Mouse (Mus musculus): ENCODE measurements around the gene Gdf15. TPM values are rescaled to one million over a fixed set of nuclear protein-coding genes. Genes with fewer than 3 reads are reported as not detected.

Gene Gdf15
- polyA plus RNA-seq (2015; fragmentation: Nextera tagmentation; extraction: Ambion mirVana) = 1.0 and 1.2 TPM in 2 replicates

DNA sequence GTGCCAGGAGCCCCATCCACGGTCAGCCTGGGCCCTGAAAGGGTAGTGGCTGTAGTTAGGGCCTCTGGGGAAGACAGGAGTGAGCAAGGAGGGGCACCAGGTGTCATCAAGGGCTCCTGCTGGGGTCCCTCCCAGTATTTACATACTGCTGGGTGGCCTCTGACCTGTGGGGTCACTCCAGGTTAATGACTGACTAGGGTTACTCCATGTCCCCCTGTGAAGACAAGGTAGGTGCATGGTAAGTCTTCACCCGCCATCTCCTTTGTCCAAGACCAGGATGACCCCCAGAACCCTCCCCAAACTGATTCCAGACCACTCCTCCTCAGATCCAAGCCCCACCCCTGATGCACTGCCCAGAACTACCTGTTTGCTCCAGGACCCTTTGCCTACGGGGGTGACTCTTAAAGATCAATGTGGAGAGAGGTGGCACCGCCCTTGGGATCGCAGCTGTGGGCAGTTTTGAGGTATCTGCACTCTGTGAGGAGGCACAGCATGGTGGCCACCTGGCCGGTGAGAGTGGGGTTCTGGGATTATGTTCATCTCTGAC lies at the start of gene Gdf15:
TSS of gene Gdf15 (minus strand) at position 111 of the 547 bp plus-strand sequence.
- ATAC-seq (ENCODE audit: low FRiP score, low TSS enrichment) = no peak
- Histone ChIP-seq H3K9me3 (ENCODE audit: low read length) (no peaks in the 10 kb centered on the region), H3K27me3 (ENCODE audit: insufficient read depth, low read length) (no peaks in the 10 kb centered on the region), H3K9ac (replicated peaks; ENCODE audit: low read length) (0 out of 2 replicates have a peak within 1 kb of the TSS, but pooled peaks have one; percentile 7), H3K4me1 (ENCODE audit: insufficient read depth, low read length) (peaks cover 60% of the 10 kb centered on the region), H3K4me2 (replicated peaks; ENCODE audit: low read depth, low read length) (peak within 1 kb of the TSS; percentile 70; the same call in 1 of the 2 replicates), H3K27ac (ENCODE audit: low read length) (no peak within 1 kb of the TSS), H3K4me3 (ENCODE audit: low read length) (0 out of 2 replicates have a peak within 1 kb of the TSS, but pooled peaks have one; percentile 10), H3K36me3 (ENCODE audit: insufficient read depth, low read length) (no peaks in the 10 kb centered on the region)
- WGBS = 78% methylated on average over 6 of the region's 6 CpGs

DNA sequence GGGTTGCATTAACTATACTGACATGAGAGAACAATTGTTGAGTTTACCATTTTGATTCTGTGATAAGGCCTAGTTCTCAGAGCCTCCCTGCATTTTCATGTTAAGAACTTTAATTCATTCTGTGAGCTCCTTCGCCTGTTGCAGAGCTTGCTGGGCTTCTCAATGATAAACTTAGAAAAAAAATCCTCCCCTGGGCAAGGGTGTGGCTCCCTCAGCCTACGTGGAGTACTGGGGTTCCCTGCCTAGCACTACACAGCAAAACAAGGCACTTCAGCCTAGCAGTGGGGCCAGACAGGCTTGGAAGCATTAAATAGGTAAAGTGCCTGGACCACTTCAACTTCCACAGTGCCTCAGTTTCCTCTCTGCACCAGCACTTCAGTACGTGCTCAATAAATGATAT lies 49.2 kb upstream of the Gdf15 start:
- peaks cover 6% of the 10 kb centered on the region for H3K36me3 ChIP-seq (ENCODE audit: insufficient read depth, low read length)
- peaks cover 18% of the 10 kb centered on the region; the same call in 1 of the 2 replicates for H3K4me1 ChIP-seq (ENCODE audit: insufficient read depth, low read length)
- H3K9me3 ChIP-seq (ENCODE audit: low read length) = no peaks in the 10 kb centered on the region
- ATAC-seq (ENCODE audit: low FRiP score, low TSS enrichment) = no peak
- H3K27ac ChIP-seq (ENCODE audit: low read length) = no peak overlapping the region
- no peaks in the 10 kb centered on the region for H3K27me3 ChIP-seq (ENCODE audit: insufficient read depth, low read length)
- no peak overlapping the region for H3K4me3 ChIP-seq (ENCODE audit: low read length)
- WGBS = 75% methylated on average over 3 of the region's 3 CpGs
- no peak overlapping the region for H3K9ac ChIP-seq (replicated peaks; ENCODE audit: low read length)
- H3K4me2 ChIP-seq (replicated peaks; ENCODE audit: low read depth, low read length) = no peak overlapping the region

DNA sequence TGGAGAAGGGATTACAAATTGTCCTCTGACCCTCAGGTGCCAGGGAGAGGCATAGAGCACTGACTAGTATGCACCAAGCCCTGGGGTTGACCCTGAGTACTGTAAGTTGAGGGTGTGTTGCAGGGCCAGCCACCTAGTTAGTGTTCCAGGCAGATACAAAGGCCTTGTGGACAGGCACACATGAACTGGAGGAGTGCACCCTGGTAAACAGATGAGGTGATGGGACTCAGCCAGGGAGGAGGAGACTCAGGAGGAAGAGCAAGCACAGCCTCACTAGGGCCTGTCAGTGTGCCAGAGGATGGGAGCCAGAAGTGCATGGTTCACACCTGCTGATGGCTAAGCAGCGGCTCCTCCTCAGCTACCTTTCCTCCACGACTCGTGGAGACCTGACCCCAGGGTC lies 47.8 kb upstream of the Gdf15 start:
- 86% methylated on average over 3 of the region's 3 CpGs for WGBS
- Histone ChIP-seq H3K9ac (replicated peaks; ENCODE audit: low read length) (no peak overlapping the region), H3K9me3 (ENCODE audit: low read length) (no peaks in the 10 kb centered on the region), H3K36me3 (ENCODE audit: insufficient read depth, low read length) (peaks cover 6% of the 10 kb centered on the region), H3K27me3 (ENCODE audit: insufficient read depth, low read length) (no peaks in the 10 kb centered on the region), H3K4me1 (ENCODE audit: insufficient read depth, low read length) (peaks cover 22% of the 10 kb centered on the region), H3K4me3 (ENCODE audit: low read length) (no peak overlapping the region), H3K27ac (ENCODE audit: low read length) (no peak overlapping the region), H3K4me2 (replicated peaks; ENCODE audit: low read depth, low read length) (no peak overlapping the region)
- no peak for ATAC-seq (ENCODE audit: low FRiP score, low TSS enrichment)

DNA sequence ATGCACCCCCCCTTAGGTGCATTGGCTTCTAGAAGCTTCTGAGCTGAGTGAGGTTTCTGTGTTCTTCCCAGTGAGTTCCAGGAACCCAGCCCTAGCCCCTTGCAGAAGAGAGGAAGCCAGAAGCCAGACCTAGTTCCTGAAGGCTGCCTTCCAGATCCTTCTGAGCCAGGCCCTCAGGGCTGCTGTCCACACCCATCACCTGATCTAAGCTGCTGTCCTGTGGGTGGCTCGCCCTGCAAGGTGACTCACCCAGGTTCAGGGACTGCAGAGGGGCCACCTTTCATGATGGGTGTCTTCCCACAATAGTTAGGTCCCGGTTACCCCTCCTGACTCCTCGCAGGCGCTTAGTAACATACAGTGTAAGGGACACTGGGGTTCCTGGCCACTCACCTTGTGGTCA lies 47.1 kb upstream of the Gdf15 start:
- H3K4me3 ChIP-seq (ENCODE audit: low read length) = no peak overlapping the region
- H3K27me3 ChIP-seq (ENCODE audit: insufficient read depth, low read length) = no peaks in the 10 kb centered on the region
- H3K9ac ChIP-seq (replicated peaks; ENCODE audit: low read length) = no peak overlapping the region
- peaks cover 28% of the 10 kb centered on the region for H3K4me1 ChIP-seq (ENCODE audit: insufficient read depth, low read length)
- 87% methylated on average over 4 of the region's 4 CpGs for WGBS
- H3K27ac ChIP-seq (ENCODE audit: low read length) = no peak overlapping the region
- H3K4me2 ChIP-seq (replicated peaks; ENCODE audit: low read depth, low read length) = no peak overlapping the region
- no peaks in the 10 kb centered on the region for H3K9me3 ChIP-seq (ENCODE audit: low read length)
- H3K36me3 ChIP-seq (ENCODE audit: insufficient read depth, low read length) = peaks cover 6% of the 10 kb centered on the region
- no peak for ATAC-seq (ENCODE audit: low FRiP score, low TSS enrichment)

DNA sequence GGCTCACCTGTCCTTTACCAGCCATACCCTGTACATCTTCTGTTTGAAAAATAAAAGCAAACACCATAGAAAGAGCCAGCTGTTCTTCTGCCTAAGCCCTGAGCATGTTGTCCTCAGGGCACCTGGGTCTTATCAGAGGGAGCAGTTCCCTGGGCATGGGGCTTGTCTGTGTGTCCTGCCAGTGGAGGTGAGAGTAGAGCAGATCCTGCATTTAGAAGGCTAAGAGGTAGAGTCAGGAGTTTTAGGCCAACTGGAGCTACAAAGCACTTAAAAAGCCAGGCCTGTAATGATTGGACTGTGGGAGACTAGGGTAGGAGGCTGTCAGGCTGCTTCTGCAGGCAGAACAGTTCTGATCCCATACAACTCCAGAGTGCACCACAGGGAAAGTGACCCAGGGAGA lies 46.4 kb upstream of the Gdf15 start:
- Histone ChIP-seq H3K27me3 (ENCODE audit: insufficient read depth, low read length) (no peaks in the 10 kb centered on the region), H3K4me3 (ENCODE audit: low read length) (no peak overlapping the region), H3K4me2 (replicated peaks; ENCODE audit: low read depth, low read length) (no peak overlapping the region), H3K36me3 (ENCODE audit: insufficient read depth, low read length) (peaks cover 6% of the 10 kb centered on the region), H3K9ac (replicated peaks; ENCODE audit: low read length) (no peak overlapping the region), H3K9me3 (ENCODE audit: low read length) (no peaks in the 10 kb centered on the region), H3K27ac (ENCODE audit: low read length) (no peak overlapping the region), H3K4me1 (ENCODE audit: insufficient read depth, low read length) (peaks cover 35% of the 10 kb centered on the region)
- no peak for ATAC-seq (ENCODE audit: low FRiP score, low TSS enrichment)

DNA sequence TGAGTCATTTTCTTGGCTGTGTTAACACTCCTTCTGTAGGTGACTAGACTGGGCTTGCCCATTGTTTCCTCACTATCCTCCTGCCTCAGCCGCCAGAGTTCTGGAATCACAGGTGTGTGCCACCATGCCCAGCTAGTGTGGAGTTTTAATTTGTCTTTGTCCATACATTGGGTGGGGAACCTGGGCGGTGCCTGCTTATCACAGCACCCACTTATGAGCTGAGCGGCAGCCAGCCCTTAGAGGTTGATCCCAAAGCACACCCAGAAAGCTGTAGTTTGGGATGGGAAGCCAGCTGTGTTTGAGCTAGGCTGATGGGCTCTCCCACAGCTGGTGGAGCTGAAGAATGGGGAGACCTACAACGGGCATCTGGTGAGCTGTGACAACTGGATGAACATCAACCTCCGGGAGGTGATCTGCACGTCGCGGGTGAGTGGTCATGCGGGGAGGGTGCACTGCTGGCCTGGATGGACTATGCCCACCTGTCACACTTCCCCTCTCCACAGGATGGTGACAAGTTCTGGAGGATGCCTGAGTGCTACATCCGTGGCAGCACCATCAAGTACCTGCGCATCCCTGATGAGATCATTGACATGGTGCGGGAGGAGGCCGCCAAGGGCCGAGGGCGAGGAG lies 45.3 kb upstream of the Gdf15 start:
- no peak for ATAC-seq (ENCODE audit: low FRiP score, low TSS enrichment)
- peak overlapping the region; percentile 5; the same call in 1 of the 2 replicates for H3K27ac ChIP-seq (ENCODE audit: low read length)
- no peak overlapping the region for H3K4me2 ChIP-seq (replicated peaks; ENCODE audit: low read depth, low read length)
- 0 out of 2 replicates have a peak overlapping the region, but pooled peaks have one; percentile 10 for H3K9ac ChIP-seq (replicated peaks; ENCODE audit: low read length)
- 76% methylated on average over 15 of the region's 15 CpGs for WGBS
- peaks cover 37% of the 10 kb centered on the region for H3K4me1 ChIP-seq (ENCODE audit: insufficient read depth, low read length)
- H3K4me3 ChIP-seq (ENCODE audit: low read length) = no peak overlapping the region
- peaks cover 6% of the 10 kb centered on the region for H3K36me3 ChIP-seq (ENCODE audit: insufficient read depth, low read length)
- no peaks in the 10 kb centered on the region for H3K27me3 ChIP-seq (ENCODE audit: insufficient read depth, low read length)
- no peaks in the 10 kb centered on the region for H3K9me3 ChIP-seq (ENCODE audit: low read length)

DNA sequence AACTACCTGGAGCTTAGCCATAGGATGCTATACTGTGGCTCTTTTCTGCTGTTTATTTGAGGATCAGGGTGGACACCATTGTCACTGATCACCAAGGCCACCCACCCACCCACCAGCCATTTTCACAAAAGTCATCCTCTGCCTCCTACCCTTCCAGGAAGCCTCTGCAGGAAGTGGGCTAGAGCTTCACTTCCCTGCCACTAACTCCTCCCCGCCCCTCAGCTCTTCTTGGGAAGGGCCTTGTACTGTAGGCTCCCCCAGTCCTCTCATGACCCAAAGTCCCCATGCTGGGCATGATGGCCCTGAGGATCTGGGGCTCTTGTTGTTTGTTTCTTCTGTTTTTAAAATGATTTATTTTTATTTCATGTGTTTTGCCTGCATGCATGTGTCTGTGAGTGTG lies 43.1 kb upstream of the Gdf15 start:
- H3K27ac ChIP-seq (ENCODE audit: low read length) = peak overlapping the region; percentile 91
- WGBS = 84% methylated on average over 1 of the region's 1 CpGs
- H3K27me3 ChIP-seq (ENCODE audit: insufficient read depth, low read length) = no peaks in the 10 kb centered on the region
- H3K9me3 ChIP-seq (ENCODE audit: low read length) = no peaks in the 10 kb centered on the region
- H3K4me2 ChIP-seq (replicated peaks; ENCODE audit: low read depth, low read length) = no peak overlapping the region
- H3K36me3 ChIP-seq (ENCODE audit: insufficient read depth, low read length) = peaks cover 6% of the 10 kb centered on the region
- peaks cover 46% of the 10 kb centered on the region for H3K4me1 ChIP-seq (ENCODE audit: insufficient read depth, low read length)
- H3K9ac ChIP-seq (replicated peaks; ENCODE audit: low read length) = no peak overlapping the region
- ATAC-seq (ENCODE audit: low FRiP score, low TSS enrichment) = no peak
- H3K4me3 ChIP-seq (ENCODE audit: low read length) = no peak overlapping the region

DNA sequence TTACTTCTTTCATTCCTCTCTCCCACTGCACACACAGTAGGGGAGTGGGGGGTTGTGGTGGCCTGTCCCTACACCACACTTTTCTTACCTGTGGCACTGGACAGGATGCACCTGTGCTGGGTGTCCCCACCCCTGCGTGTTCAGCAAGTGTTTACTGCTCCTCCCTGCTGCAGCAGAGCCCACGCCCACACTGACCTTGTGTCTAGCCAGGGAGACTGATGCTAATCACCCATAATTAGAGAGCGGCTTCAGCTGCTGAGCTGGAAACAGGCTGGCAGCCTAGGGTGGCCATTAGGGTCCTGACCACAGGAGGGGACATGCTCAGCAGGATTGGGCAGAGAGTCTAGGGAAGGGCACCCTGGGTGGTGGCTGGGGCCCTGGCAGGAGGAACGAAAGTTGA lies 42.5 kb upstream of the Gdf15 start:
- WGBS = 62% methylated on average over 4 of the region's 4 CpGs
- H3K27me3 ChIP-seq (ENCODE audit: insufficient read depth, low read length) = no peaks in the 10 kb centered on the region
- peaks cover 46% of the 10 kb centered on the region for H3K4me1 ChIP-seq (ENCODE audit: insufficient read depth, low read length)
- peaks cover 6% of the 10 kb centered on the region for H3K36me3 ChIP-seq (ENCODE audit: insufficient read depth, low read length)
- peak overlapping the region; percentile 91 for H3K27ac ChIP-seq (ENCODE audit: low read length)
- no peak overlapping the region for H3K4me3 ChIP-seq (ENCODE audit: low read length)
- no peak overlapping the region for H3K4me2 ChIP-seq (replicated peaks; ENCODE audit: low read depth, low read length)
- ATAC-seq (ENCODE audit: low FRiP score, low TSS enrichment) = no peak
- H3K9ac ChIP-seq (replicated peaks; ENCODE audit: low read length) = peak overlapping the region; percentile 68
- no peaks in the 10 kb centered on the region for H3K9me3 ChIP-seq (ENCODE audit: low read length)

DNA sequence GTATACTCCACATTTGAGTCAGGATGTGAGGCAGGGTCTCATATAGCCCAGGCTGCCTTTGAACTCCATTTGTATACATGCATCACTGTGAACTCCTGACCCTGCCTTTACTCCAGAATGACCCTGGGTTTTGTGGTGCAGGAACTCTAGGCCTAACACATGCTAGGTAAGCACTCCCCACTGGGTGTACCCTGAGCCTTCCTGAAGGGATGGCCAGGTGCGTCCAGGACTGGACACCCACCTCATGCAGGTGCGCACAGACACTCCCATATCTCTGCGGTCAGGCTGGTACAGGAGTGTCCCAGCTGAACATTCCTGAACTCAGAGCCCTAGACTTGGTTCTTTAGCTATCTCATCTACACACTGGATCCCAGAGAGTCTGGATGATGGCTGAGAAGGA lies 41.9 kb upstream of the Gdf15 start:
- ATAC-seq (ENCODE audit: low FRiP score, low TSS enrichment) = peak; percentile 11; the same call in 1 of the 2 replicates
- Histone ChIP-seq H3K36me3 (ENCODE audit: insufficient read depth, low read length) (peaks cover 6% of the 10 kb centered on the region), H3K9me3 (ENCODE audit: low read length) (no peaks in the 10 kb centered on the region), H3K9ac (replicated peaks; ENCODE audit: low read length) (peak overlapping the region; percentile 68), H3K4me2 (replicated peaks; ENCODE audit: low read depth, low read length) (peak overlapping the region; percentile 72), H3K27me3 (ENCODE audit: insufficient read depth, low read length) (no peaks in the 10 kb centered on the region), H3K27ac (ENCODE audit: low read length) (peak overlapping the region; percentile 91), H3K4me1 (ENCODE audit: insufficient read depth, low read length) (peaks cover 46% of the 10 kb centered on the region), H3K4me3 (ENCODE audit: low read length) (peak overlapping the region; percentile 61)
- 83% methylated on average over 3 of the region's 3 CpGs for WGBS
